Mouse (Mus musculus): ENCODE measurements around the gene Arhgef12. TPM values are rescaled to one million over a fixed set of nuclear protein-coding genes. Genes with fewer than 3 reads are reported as not detected.
A peak's percentile ranks its signal among the peaks of the same experiment; 100 is the strongest.
"Not testable (repeated sequence)": the region's sequence is repeated elsewhere in the genome, so short reads cannot be mapped to it uniquely, and the experiment has no call there.

Arhgef12 gene
- polyA plus RNA-seq, 1 experiment from 2014 or later: 12.2 TPM

DNA sequence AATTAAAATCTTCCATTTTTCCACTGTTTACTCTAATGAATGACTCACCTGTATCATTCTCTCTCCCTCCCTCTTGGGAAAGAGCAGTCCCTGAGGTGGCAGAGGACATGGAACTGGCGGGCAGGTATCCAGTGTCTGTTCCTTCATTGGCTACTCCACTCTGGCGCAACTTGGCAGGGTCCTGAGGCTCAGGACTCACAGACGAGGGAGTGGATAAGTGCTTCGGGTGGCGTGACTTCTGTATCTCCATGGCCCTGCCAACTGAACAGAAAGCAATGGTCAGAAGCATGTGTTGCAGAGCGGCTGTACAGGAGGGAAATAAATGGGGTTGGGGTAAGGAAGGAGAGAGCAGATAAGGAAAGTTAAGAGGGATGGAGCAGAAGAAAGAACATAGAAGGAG is 109.5 kb downstream of the Arhgef12 start:
- ATAC-seq (ENCODE audit: insufficient number of reproducible peaks, low FRiP score, low TSS enrichment, low read depth): no peak
- Histone ChIP-seq H3K4me3 (replicated peaks) (no peak overlapping the region), H3K4me1 (no peaks in the 10 kb centered on the region), H3K27me3 (no peaks in the 10 kb centered on the region), H3K9ac (no peak overlapping the region), H3K4me2 (replicated peaks) (no peak overlapping the region), H3K36me3 (peaks cover 78% of the 10 kb centered on the region), H3K27ac (replicated peaks) (no peak overlapping the region), H3K9me3 (replicated peaks) (no peaks in the 10 kb centered on the region)
- WGBS: 90% methylated on average over 6 of the region's 6 CpGs

GRCm38 (mm10) chr9:42995298-42995697 is 111.7 kb downstream of the Arhgef12 start:
- Histone ChIP-seq H3K9me3 (replicated peaks) (no peaks in the 10 kb centered on the region), H3K4me1 (no peaks in the 10 kb centered on the region), H3K9ac (no peak overlapping the region), H3K36me3 (peaks cover 75% of the 10 kb centered on the region), H3K4me2 (replicated peaks) (no peak overlapping the region), H3K27me3 (no peaks in the 10 kb centered on the region), H3K27ac (replicated peaks) (no peak overlapping the region), H3K4me3 (replicated peaks) (no peak overlapping the region)
- ATAC-seq (ENCODE audit: insufficient number of reproducible peaks, low FRiP score, low TSS enrichment, low read depth): no peak
- 89% methylated on average over 11 of the region's 11 CpGs for WGBS

DNA sequence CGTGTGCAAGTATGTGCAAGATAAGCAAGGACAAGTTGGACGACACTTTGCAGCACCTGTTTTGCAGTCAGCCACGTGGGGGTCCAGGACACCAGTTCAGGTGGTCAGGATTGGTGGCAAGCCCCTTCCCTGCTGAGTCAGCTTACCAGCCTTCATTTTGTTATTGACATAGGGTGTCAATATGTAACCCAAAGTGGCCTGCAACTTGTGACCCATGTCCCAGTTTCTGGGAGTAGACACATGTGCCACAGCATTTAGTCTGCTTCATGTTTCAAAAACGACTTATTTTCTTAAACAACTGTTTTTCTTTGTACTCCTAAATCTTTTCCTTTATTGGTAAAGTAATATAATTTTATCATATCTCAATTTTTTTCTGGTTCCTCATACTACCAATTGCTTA is 112.3 kb downstream of the Arhgef12 start:
- 90% methylated on average over 4 of the region's 4 CpGs for WGBS
- ATAC-seq (ENCODE audit: insufficient number of reproducible peaks, low FRiP score, low TSS enrichment, low read depth): no peak
- Histone ChIP-seq H3K27ac (replicated peaks) (no peak overlapping the region), H3K27me3 (no peaks in the 10 kb centered on the region), H3K4me1 (no peaks in the 10 kb centered on the region), H3K4me3 (replicated peaks) (no peak overlapping the region), H3K36me3 (peaks cover 74% of the 10 kb centered on the region), H3K9me3 (replicated peaks) (no peaks in the 10 kb centered on the region), H3K9ac (no peak overlapping the region), H3K4me2 (replicated peaks) (no peak overlapping the region)

DNA sequence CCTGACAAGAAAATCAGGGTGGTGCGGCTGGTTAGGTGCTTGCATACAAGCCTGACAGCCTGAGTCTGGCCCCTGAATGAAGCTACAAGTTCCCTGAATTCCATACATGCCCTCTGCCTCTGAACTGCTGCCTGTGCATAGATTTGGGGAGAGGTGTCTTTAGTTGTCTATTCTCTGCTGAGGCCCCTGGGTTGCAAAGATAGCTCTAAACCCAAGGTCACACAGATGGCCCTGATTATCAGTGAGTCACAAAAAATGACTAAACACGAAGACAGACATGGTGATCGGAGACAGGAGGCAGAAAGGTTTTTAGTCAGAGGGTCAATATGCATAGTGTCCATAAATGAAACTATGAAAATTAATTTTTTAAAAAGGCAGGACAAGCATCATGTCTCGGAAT is 113.4 kb downstream of the Arhgef12 start:
- 74% methylated on average over 4 of the region's 4 CpGs for WGBS
- no peak overlapping the region for H3K9ac ChIP-seq
- ATAC-seq (ENCODE audit: insufficient number of reproducible peaks, low FRiP score, low TSS enrichment, low read depth): no peak
- no peaks in the 10 kb centered on the region for H3K27me3 ChIP-seq
- H3K36me3 ChIP-seq: peaks cover 69% of the 10 kb centered on the region
- no peak overlapping the region for H3K27ac ChIP-seq (replicated peaks)
- H3K4me2 ChIP-seq (replicated peaks): no peak overlapping the region
- H3K4me1 ChIP-seq: no peaks in the 10 kb centered on the region
- H3K9me3 ChIP-seq (replicated peaks): no peaks in the 10 kb centered on the region
- H3K4me3 ChIP-seq (replicated peaks): no peak overlapping the region

DNA sequence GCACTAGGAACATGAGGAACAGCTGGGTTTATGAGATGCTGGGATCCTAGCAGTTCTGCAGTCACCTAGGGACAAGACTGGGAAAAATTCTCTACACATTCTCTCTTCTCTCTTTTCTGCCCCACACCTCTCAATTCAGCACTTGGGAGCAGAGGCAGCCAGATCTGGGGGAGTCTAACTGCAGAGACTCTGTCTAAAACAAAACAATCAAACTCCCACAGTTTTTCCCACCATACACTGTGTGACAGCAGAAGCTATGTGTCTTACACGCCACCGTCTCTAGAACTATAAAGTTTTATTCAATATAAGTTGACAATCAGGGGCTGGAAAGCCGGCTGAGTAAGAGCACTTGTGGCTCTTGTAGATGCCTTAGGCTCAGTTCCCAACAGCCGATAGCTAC is 119.1 kb downstream of the Arhgef12 start:
- Histone ChIP-seq H3K4me2 (replicated peaks) (no peak overlapping the region), H3K4me3 (replicated peaks) (no peak overlapping the region), H3K36me3 (peaks cover 62% of the 10 kb centered on the region), H3K27ac (replicated peaks) (no peak overlapping the region), H3K9me3 (replicated peaks) (no peaks in the 10 kb centered on the region), H3K4me1 (no peaks in the 10 kb centered on the region), H3K9ac (no peak overlapping the region), H3K27me3 (no peaks in the 10 kb centered on the region)
- ATAC-seq (ENCODE audit: insufficient number of reproducible peaks, low FRiP score, low TSS enrichment, low read depth): no peak
- 85% methylated on average over 4 of the region's 4 CpGs for WGBS

DNA sequence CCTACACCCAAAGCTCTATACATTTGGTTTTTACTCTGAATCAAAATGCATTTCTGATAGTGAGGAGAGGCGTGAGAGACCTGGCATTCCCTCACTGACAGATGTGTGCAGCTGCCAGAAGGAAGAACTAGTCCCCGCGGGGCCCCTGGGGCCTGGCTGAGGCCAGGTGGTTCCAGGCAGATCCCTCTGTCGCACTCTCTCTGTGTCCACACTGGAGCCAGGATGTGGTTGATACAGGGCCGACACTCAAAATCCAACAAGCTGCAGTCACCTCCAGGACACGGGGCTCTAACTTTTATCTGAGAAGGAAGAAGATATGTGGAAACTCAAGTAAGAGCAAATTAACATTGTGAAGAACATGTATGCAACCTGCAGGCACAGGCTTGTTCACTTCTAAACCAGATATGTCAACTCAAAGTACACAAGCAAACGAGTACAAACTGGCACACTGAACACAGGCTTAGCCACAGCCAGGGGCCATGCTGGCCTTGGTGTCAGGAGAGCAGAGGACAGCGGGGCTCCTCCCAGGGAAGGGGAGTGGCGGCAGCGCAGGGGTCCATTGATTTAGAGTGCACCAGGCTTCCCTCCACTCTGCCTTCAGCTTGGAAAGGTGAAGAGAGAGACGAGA is 138.0 kb downstream of the Arhgef12 start:
- H3K27me3 ChIP-seq: no peaks in the 10 kb centered on the region
- no peak overlapping the region for H3K4me2 ChIP-seq (replicated peaks)
- peak overlapping the region; percentile 65 for H3K27ac ChIP-seq (replicated peaks)
- no peak overlapping the region for H3K9ac ChIP-seq
- WGBS: 45% methylated on average over 11 of the region's 11 CpGs
- H3K4me3 ChIP-seq (replicated peaks): no peak overlapping the region
- no peak for ATAC-seq (ENCODE audit: insufficient number of reproducible peaks, low FRiP score, low TSS enrichment, low read depth)
- H3K4me1 ChIP-seq: no peaks in the 10 kb centered on the region
- H3K36me3 ChIP-seq: peaks cover 73% of the 10 kb centered on the region
- H3K9me3 ChIP-seq (replicated peaks): no peaks in the 10 kb centered on the region

- 88% methylated on average over 9 of the region's 9 CpGs for WGBS
- ATAC-seq (ENCODE audit: insufficient number of reproducible peaks, low FRiP score, low TSS enrichment, low read depth): no peak
These were observed 139.3 kb downstream of the Arhgef12 start for GRCm38 (mm10) chr9:42967731-42968130.

DNA sequence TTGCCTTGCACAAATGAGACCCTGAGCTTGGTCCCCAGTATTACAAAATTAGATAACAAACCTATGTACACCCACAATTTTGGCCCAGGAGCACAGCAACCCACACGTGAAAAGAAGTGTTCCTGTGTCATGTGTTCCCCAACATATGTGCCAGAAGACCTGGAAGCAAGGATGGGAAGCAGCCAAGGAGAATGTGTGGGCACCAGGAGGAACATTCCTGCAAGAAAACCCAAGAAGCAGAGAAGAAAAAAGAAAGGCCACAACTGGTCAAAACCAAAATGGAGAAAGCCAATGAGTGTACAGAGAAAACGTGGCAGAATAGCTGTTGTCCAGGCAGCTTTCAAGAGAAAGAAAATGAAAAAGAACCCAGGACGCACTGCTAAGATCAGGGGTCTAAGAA is 142.2 kb downstream of the Arhgef12 start:
- not testable (repeated sequence) for H3K4me1 ChIP-seq; ATAC-seq (ENCODE audit: insufficient number of reproducible peaks, low FRiP score, low TSS enrichment, low read depth); H3K27me3 ChIP-seq; H3K4me2 ChIP-seq (replicated peaks); H3K9me3 ChIP-seq (replicated peaks); H3K4me3 ChIP-seq (replicated peaks); H3K27ac ChIP-seq (replicated peaks); H3K9ac ChIP-seq
- peaks cover 32% of the 10 kb centered on the region for H3K36me3 ChIP-seq
- 65% methylated on average over 3 of the region's 3 CpGs for WGBS

More at GRCm38 (mm10) chr9:42967731-42968130, 139.3 kb downstream of the Arhgef12 start:
- H3K27ac ChIP-seq (replicated peaks): no peak overlapping the region
- H3K4me2 ChIP-seq (replicated peaks): no peak overlapping the region
- H3K9me3 ChIP-seq (replicated peaks): no peaks in the 10 kb centered on the region
- H3K36me3 ChIP-seq: peaks cover 60% of the 10 kb centered on the region
- H3K27me3 ChIP-seq: no peaks in the 10 kb centered on the region
- no peak overlapping the region for H3K4me3 ChIP-seq (replicated peaks)
- H3K4me1 ChIP-seq: no peaks in the 10 kb centered on the region
- no peak overlapping the region for H3K9ac ChIP-seq

DNA sequence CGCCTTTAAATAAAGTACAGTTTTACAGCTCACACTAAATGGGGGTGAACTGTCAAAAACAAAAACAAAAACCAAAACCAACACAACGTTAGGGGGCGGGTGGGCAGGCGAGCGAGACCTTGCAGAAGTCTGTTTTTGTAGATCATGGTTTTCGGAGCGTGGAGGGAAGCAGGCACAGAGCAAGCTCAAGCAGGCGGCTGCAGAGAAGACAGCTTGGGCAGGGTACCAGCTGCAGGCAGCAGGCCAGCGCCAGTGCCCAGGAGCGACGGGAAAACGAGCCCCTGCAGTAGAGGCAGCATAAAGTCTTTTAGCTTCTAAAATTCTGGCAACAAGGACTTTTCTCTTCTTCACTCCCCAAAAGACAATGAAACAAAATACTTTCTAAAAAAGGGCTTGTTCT is 142.7 kb downstream of the Arhgef12 start:
- Histone ChIP-seq H3K27ac (replicated peaks) (peak overlapping the region; percentile 25; the same call in 1 of the 2 replicates), H3K36me3 (peaks cover 29% of the 10 kb centered on the region), H3K4me3 (replicated peaks) (no peak overlapping the region), H3K4me1 (no peaks in the 10 kb centered on the region), H3K27me3 (no peaks in the 10 kb centered on the region), H3K9me3 (replicated peaks) (no peaks in the 10 kb centered on the region), H3K9ac (no peak overlapping the region), H3K4me2 (replicated peaks) (no peak overlapping the region)
- ATAC-seq (ENCODE audit: insufficient number of reproducible peaks, low FRiP score, low TSS enrichment, low read depth): no peak
- WGBS: 64% methylated on average over 12 of the region's 12 CpGs

- H3K4me2 ChIP-seq (replicated peaks): no peak overlapping the region
- H3K4me3 ChIP-seq (replicated peaks): no peak overlapping the region
- H3K27me3 ChIP-seq: no peaks in the 10 kb centered on the region
- ATAC-seq (ENCODE audit: insufficient number of reproducible peaks, low FRiP score, low TSS enrichment, low read depth): no peak
- H3K36me3 ChIP-seq: peaks cover 13% of the 10 kb centered on the region
- H3K9ac ChIP-seq: no peak overlapping the region
- 64% methylated on average over 6 of the region's 6 CpGs for WGBS
- no peak overlapping the region for H3K27ac ChIP-seq (replicated peaks)
- H3K4me1 ChIP-seq: no peaks in the 10 kb centered on the region
- H3K9me3 ChIP-seq (replicated peaks): no peaks in the 10 kb centered on the region
These were observed 144.5 kb downstream of the Arhgef12 start for GRCm38 (mm10) chr9:42962506-42962905.

GRCm38 (mm10) chr9:42958401-42958800 is 148.6 kb downstream of the Arhgef12 start:
- no peak overlapping the region for H3K27ac ChIP-seq (replicated peaks)
- H3K9ac ChIP-seq: no peak overlapping the region
- H3K4me3 ChIP-seq (replicated peaks): no peak overlapping the region
- 50% methylated on average over 7 of the region's 7 CpGs for WGBS
- H3K36me3 ChIP-seq: no peaks in the 10 kb centered on the region
- no peak overlapping the region for H3K4me2 ChIP-seq (replicated peaks)
- ATAC-seq (ENCODE audit: insufficient number of reproducible peaks, low FRiP score, low TSS enrichment, low read depth): no peak
- H3K27me3 ChIP-seq: no peaks in the 10 kb centered on the region
- H3K9me3 ChIP-seq (replicated peaks): no peaks in the 10 kb centered on the region
- no peaks in the 10 kb centered on the region for H3K4me1 ChIP-seq

GRCm38 (mm10) chr9:42948381-42948780 is 158.7 kb downstream of the Arhgef12 start:
- no peak overlapping the region for H3K27ac ChIP-seq (replicated peaks)
- H3K4me2 ChIP-seq (replicated peaks): no peak overlapping the region
- no peaks in the 10 kb centered on the region for H3K9me3 ChIP-seq (replicated peaks)
- H3K27me3 ChIP-seq: peaks cover 2% of the 10 kb centered on the region; the same call in 1 of the 2 replicates
- WGBS: 54% methylated on average over 1 of the region's 1 CpGs
- no peak for ATAC-seq (ENCODE audit: insufficient number of reproducible peaks, low FRiP score, low TSS enrichment, low read depth)
- H3K4me3 ChIP-seq (replicated peaks): no peak overlapping the region
- H3K9ac ChIP-seq: no peak overlapping the region
- peaks cover 7% of the 10 kb centered on the region for H3K4me1 ChIP-seq
- H3K36me3 ChIP-seq: no peaks in the 10 kb centered on the region

All from embryonic facial prominence, embryonic 15.5 days (tissue).